Mouse (Mus musculus): ENCODE measurements around the gene Ndst4.

DNA sequence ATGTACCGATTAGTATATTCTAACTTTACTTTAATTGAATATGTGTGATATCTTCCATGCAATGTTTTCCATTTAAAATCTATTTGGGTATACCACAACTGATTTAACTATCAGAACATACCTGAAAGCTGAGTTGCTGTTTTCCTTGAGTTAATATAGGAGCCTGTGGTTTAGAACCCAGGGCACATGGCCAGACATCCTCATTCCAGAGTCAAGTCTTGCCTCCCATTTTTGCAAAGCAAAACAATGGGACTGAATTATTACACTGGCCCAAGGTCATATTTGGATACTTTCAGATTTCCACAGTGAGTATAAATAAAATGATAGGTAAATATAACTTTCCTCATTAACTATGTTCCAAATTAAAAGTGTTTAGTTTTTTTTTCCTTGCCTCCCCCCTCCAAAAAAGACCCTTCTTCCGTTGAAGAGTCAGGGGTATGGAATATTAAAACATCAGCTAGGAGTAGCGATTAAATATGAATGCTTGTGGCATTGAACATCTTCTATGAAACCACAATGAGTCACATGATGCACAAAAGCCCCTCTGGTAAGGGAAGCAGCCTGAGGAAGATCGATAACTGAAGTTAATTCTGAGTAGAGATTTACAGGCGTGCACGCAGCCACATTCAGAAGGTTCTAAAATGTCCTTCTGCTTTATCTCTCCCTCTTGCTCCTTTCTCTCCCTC lies 271.5 kb downstream of the Ndst4 start:
- TF ChIP-seq POLR2A (IDR thresholded peaks at IDR 0.05; ENCODE audit: low read depth, low read length) (no peak), CTCF (IDR thresholded peaks at IDR 0.05; ENCODE audit: extremely low read depth, insufficient read depth, insufficient read length, insufficient replicate concordance) (no peak)

Measured in spleen, adult 2 months (tissue).